Mouse (Mus musculus): ENCODE results near the gene Pfn3. TPM values are rescaled to one million over a fixed set of nuclear protein-coding genes. Genes with fewer than 3 reads are reported as not detected.
"Not testable (repeated sequence)": the region's sequence is repeated elsewhere in the genome, so short reads cannot be mapped to it uniquely, and the experiment has no call there.

The Pfn3 gene
- polyA plus RNA-seq, 1 experiment = 0.56 TPM

DNA sequence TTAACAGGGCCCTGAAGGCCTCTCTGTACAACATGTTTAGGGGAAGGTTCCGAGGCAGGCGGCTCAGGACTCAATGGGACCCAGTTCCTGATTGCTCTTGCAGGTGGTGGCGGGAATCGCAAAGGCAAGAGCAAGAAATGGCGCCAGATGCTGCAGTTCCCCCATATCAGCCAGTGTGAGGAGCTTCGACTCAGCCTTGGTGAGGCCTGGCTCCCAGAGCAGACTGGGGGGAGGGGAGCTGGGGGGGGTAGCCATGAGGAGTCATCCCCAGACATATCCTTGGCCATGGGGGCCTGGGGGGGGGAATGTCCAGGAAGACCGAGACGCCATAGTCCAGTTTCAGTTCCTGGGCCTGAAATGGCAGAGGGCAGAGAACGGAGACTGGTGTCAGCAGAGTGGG, 34.2 kb upstream of the Pfn3 start:
- Histone ChIP-seq H3K4me3 (ENCODE audit: insufficient read depth, low read length) (no peak overlapping the region), H3K4me1 (ENCODE audit: control insufficient read depth, insufficient read depth, low read length) (peaks cover 4% of the 10 kb centered on the region; the same call in 1 of the 2 replicates), H3K27ac (ENCODE audit: insufficient read depth, low read length) (no peak overlapping the region)
- TF ChIP-seq CTCF (IDR thresholded peaks at IDR 0.05; ENCODE audit: extremely low read depth, insufficient read depth, low read length) = no peak
- no peak for TF ChIP-seq POLR2A (IDR thresholded peaks at IDR 0.05; ENCODE audit: extremely low read depth, insufficient read depth, low read length)

GRCm38 (mm10) chr13:55448131-55448530, 33.1 kb upstream of the Pfn3 start:
- TF ChIP-seq CTCF (IDR thresholded peaks at IDR 0.05; ENCODE audit: extremely low read depth, insufficient read depth, low read length) (no peak), POLR2A (IDR thresholded peaks at IDR 0.05; ENCODE audit: extremely low read depth, insufficient read depth, low read length) (no peak)
- H3K27ac ChIP-seq (ENCODE audit: insufficient read depth, low read length) = no peak overlapping the region
- H3K4me1 ChIP-seq (ENCODE audit: control insufficient read depth, insufficient read depth, low read length) = peaks cover 5% of the 10 kb centered on the region
- no peak overlapping the region for H3K4me3 ChIP-seq (ENCODE audit: insufficient read depth, low read length)

- no peak overlapping the region for H3K4me3 ChIP-seq (ENCODE audit: insufficient read depth, low read length)
- no peak overlapping the region for H3K27ac ChIP-seq (ENCODE audit: insufficient read depth, low read length)
- H3K4me1 ChIP-seq (ENCODE audit: control insufficient read depth, insufficient read depth, low read length) = peaks cover 5% of the 10 kb centered on the region
- TF ChIP-seq CTCF (IDR thresholded peaks at IDR 0.05; ENCODE audit: extremely low read depth, insufficient read depth, low read length) (no peak), POLR2A (IDR thresholded peaks at IDR 0.05; ENCODE audit: extremely low read depth, insufficient read depth, low read length) (no peak)
Observed at GRCm38 (mm10) chr13:55447543-55447943, 32.5 kb upstream of the Pfn3 start.

DNA sequence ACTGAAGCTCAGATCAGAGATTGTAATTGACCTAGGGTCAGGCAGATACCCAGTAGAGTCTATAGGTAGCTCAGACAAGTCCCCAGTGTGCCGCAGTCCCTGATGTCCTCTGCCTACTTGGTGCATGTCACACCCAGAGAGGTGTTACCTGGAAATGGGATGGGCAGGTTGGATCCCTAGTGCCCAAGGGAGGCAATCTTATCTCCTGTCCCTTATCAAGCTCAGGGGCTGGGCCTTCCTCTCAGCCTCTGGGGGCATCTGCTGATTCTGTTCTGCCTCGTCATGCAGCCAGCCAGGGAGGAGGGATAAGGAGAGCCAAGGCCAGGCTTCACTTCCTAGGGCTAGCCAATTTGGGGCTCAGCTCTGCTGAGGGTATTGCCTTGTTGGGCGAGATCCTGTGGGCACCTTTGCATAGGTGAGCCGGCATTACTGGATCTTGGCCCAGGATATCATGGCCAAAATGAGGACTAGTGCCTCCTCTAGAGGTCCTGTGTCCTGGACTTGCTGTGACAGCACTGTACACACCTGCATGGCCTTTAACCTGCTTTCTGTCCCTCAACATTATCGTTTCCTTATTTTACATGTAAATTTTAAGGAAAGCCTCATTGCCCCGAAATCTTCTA, 31.6 kb upstream of the Pfn3 start:
- H3K27ac ChIP-seq (ENCODE audit: insufficient read depth, low read length) = no peak overlapping the region
- H3K4me3 ChIP-seq (ENCODE audit: insufficient read depth, low read length) = peak overlapping the region; percentile 69
- no peak for TF ChIP-seq CTCF (IDR thresholded peaks at IDR 0.05; ENCODE audit: extremely low read depth, insufficient read depth, low read length)
- no peak for TF ChIP-seq POLR2A (IDR thresholded peaks at IDR 0.05; ENCODE audit: extremely low read depth, insufficient read depth, low read length)
- peaks cover 5% of the 10 kb centered on the region for H3K4me1 ChIP-seq (ENCODE audit: control insufficient read depth, insufficient read depth, low read length)

DNA sequence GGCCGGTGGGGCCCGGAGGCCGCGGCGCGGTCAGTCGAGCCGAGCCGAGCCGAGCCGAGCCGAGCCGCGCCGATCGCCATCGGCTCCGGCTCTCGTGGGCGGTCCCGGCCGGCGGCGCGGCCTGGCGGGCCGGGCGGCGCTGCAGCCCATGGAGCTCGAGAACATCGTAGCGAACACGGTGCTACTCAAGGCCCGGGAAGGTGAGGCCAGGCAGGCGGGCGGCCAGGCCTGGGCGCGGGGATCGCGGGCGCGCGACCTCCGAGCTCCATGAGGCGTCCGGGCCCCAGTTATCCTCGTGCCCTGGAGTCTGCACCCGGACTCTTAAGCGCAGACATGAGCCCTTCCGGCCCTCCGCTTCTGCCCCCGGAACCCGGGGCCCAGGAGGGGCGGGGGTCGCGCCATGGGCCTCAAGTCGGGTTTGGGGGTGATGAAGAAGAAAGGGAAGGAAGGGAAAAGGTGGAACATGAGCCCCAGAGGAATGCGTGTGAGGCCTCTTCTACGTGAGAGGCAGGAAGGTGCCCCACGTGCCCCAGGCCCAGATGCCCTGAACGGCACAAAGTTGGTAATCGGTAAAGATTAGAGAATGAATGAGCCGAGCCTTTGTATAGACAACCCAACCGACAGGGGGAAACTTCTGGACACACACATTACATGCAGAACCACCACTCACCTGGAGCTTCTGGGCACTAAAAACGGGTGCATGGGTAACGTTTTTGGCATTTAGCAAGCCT, 30.5 kb upstream of the Pfn3 start:
- H3K4me1 ChIP-seq (ENCODE audit: control insufficient read depth, insufficient read depth, low read length) = peaks cover 5% of the 10 kb centered on the region
- no peak for TF ChIP-seq CTCF (IDR thresholded peaks at IDR 0.05; ENCODE audit: extremely low read depth, insufficient read depth, low read length)
- no peak for TF ChIP-seq POLR2A (IDR thresholded peaks at IDR 0.05; ENCODE audit: extremely low read depth, insufficient read depth, low read length)
- peak overlapping the region; percentile 69 for H3K4me3 ChIP-seq (ENCODE audit: insufficient read depth, low read length)
- H3K27ac ChIP-seq (ENCODE audit: insufficient read depth, low read length) = peak overlapping the region; percentile 72; the same call in 1 of the 2 replicates

- peaks cover 5% of the 10 kb centered on the region for H3K4me1 ChIP-seq (ENCODE audit: control insufficient read depth, insufficient read depth, low read length)
- H3K27ac ChIP-seq (ENCODE audit: insufficient read depth, low read length) = peak within 1 kb of the TSS; percentile 87
- peak within 1 kb of the TSS; percentile 77 for H3K4me3 ChIP-seq (ENCODE audit: insufficient read depth, low read length)
- TF ChIP-seq CTCF (IDR thresholded peaks at IDR 0.05; ENCODE audit: extremely low read depth, insufficient read depth, low read length) (no peak), POLR2A (IDR thresholded peaks at IDR 0.05; ENCODE audit: extremely low read depth, insufficient read depth, low read length) (no peak)
Observed at GRCm38 (mm10) chr13:55444937-55445315, 29.9 kb upstream of the Pfn3 start, which contains the start of gene Grk6. Gene Grk6, plus strand, starts transcription at chr13:55445072.

DNA sequence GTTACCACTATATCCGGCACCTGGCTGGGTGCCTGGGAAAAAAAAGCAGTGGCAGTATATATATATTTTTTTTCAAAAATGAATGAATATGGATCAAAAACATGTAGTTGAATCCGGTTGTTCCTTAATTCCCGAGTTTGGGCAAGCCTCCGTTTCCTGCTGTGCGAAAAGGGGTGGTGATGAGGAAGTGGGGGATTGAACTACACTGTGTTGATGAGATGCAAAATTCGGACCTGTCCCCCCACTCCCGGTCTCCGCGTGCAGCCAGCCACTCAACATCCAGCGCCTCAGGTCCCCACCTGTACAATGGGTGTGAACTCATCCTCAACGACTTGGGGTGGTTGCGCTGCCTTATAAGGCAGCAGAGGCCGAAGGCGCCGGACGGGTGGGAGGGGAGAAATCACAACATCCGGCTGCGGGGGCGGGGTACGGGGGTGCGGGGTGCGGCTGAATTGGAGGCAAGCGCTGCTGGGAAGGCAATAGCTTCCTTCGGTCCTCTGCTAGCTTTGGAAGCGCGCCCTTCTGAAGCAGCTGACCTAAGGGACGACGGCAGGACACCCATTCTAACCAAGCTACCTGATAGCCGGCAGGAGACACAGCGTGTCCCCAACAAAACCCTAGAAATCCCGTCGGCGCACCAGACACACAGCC, 29.4 kb upstream of the Pfn3 start:
- H3K4me1 ChIP-seq (ENCODE audit: control insufficient read depth, insufficient read depth, low read length) = peaks cover 5% of the 10 kb centered on the region
- H3K27ac ChIP-seq (ENCODE audit: insufficient read depth, low read length) = peak overlapping the region; percentile 87
- TF ChIP-seq CTCF (IDR thresholded peaks at IDR 0.05; ENCODE audit: extremely low read depth, insufficient read depth, low read length) = no peak
- TF ChIP-seq POLR2A (IDR thresholded peaks at IDR 0.05; ENCODE audit: extremely low read depth, insufficient read depth, low read length) = peak; percentile 88
- peak overlapping the region; percentile 77 for H3K4me3 ChIP-seq (ENCODE audit: insufficient read depth, low read length)

DNA sequence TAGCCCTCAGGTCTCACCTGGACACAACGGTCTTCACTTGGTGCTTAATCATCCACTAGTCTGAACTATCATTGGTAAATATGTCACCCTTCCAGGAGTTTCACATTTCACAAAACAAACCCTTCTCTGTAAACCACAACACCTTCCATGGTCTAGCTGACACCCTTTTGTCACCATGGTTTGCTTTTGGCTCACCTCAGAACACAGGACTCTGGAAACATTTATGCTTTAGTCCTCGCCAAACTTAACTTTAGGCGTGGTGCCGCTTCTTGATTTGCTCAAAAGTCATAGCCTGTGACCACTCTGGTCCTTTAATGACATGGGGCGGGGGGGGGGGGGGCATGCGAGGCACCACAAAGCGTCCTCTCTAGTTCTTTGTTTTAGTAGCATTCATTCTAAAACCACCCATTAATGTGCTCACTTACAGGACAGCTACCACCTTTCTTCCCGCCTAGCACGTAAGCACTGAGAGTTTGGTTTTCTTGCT, 28.8 kb upstream of the Pfn3 start:
- TF ChIP-seq POLR2A (IDR thresholded peaks at IDR 0.05; ENCODE audit: extremely low read depth, insufficient read depth, low read length) = no peak
- TF ChIP-seq CTCF (IDR thresholded peaks at IDR 0.05; ENCODE audit: extremely low read depth, insufficient read depth, low read length) = no peak
- Histone ChIP-seq H3K4me3 (ENCODE audit: insufficient read depth, low read length) (peak overlapping the region; percentile 77), H3K27ac (ENCODE audit: insufficient read depth, low read length) (no peak overlapping the region), H3K4me1 (ENCODE audit: control insufficient read depth, insufficient read depth, low read length) (peaks cover 5% of the 10 kb centered on the region)

DNA sequence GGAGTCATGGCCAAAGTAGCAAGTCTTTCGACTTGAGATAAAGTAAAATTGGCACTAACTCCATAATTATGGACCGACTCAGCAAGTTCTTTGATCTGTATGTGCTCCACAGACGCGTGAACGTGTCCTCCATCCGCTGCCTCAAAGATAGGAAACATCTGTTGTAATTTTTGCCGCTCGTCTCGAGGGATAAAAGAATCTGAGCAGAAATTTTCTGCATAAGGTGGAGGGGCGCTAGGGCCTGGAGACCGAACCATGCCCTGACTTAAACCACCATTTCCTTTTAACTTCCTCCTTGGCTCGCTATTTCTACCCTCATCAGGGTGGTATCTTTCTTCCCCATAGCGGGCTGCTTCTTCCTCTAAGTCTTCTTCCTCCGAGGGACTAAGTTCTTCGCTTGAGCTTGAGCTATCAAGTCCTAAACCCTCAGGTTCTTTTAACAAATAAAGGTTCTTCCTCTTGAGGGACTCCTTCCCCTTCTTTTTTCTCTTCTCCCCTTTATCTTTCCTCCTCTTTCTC, 22.1 kb upstream of the Pfn3 start:
- H3K4me1 ChIP-seq (ENCODE audit: control insufficient read depth, insufficient read depth, low read length); H3K4me3 ChIP-seq (ENCODE audit: insufficient read depth, low read length); H3K27ac ChIP-seq (ENCODE audit: insufficient read depth, low read length): not testable (repeated sequence)
